Mouse (Mus musculus) B cell, adult 67 days (primary cell): ENCODE data around the gene Hist1h3d. TPM values are rescaled to one million over a fixed set of nuclear protein-coding genes. Genes with fewer than 3 reads are reported as not detected.

Experiments
- total RNA-seq, 2 experiments: library from RNA; stranded (reverse); gene quantifications; 4 replicates each; pipeline ENCODE4 v1.2.4; 2023

The Hist1h3d gene
- total RNA-seq = 10 to 100 TPM; 40.0 to 45.0 TPM

GRCm38 (mm10) chr13:23575271-23575851, at the start of gene Hist1h3d:
Gene Hist1h3d (plus strand): TSS chr13:23575763.

GRCm38 (mm10) chr13:23530901-23531875, 44.4 kb upstream of the Hist1h3d start, which contains the start of gene Hist1h4h:
Gene Hist1h4h (plus strand): TSS chr13:23531050.

DNA sequence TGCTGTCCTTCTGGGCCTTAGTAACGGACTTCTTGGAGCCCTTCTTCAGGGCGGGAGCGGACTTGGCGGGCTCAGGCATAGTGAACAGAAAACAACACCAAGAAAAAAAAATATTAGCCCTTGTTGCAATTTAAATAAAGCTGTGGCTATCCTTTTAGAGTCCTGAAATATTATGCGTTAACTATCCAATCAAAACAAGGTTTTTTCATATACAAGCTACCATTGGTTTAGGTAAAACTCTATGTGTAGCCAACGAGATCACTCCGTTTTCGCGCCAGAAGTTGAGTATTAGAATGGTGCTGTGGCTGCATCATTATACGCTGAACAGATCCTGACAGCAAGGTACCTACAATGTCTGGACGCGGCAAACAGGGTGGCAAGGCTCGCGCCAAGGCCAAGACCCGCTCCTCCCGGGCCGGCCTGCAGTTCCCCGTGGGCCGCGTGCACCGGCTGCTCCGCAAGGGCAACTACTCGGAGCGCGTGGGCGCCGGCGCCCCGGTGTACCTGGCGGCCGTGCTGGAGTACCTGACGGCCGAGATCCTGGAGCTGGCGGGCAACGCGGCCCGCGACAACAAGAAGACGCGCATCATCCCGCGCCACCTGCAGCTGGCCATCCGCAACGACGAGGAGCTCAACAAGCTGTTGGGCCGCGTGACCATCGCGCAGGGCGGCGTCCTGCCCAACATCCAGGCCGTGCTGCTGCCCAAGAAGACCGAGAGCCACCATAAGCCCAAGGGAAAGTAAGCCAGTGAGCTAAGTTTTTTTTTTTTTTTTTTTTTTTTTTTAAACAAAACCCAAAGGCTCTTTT, 41.8 kb upstream of the Hist1h3d start, which contains the start of gene Hist1h2af:
Gene Hist1h2af (plus strand): TSS at position 347 of the 808 bp plus-strand sequence.

DNA sequence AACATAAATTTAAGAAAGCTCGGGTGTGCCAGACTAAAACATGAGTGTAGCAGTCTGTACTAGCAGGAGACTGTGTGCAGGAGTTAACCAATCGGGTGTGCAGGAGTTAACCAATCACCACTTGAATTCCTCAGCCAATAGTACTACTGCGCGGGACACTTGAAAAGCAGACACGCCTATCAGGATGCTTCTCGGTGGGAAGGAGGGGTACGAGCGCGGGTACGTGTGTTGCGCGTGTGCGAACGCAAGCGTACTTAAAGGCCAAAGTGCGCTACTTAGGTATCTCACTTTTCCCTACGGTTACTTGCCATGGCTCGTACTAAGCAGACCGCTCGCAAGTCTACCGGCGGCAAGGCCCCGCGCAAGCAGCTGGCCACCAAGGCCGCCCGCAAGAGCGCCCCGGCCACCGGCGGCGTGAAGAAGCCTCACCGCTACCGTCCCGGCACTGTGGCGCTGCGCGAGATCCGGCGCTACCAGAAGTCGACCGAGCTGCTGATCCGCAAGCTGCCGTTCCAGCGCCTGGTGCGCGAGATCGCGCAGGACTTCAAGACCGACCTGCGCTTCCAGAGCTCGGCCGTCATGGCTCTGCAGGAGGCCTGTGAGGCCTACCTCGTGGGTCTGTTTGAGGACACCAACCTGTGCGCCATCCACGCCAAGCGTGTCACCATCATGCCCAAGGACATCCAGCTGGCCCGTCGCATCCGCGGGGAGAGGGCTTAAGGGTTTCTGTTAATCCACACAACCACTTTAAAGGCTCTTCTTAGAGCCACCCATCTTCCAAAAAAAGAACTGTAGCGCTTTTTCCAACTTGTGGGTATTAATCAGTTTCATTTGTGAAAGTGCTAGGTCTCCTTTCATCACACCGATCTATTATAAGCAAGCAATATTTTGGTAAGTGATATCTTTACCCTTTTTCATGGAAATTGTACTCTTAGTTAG, 40.2 kb upstream of the Hist1h3d start, which contains the start of gene Hist1h3g:
Gene Hist1h3g (plus strand): TSS at position 286 of the 939 bp plus-strand sequence.

GRCm38 (mm10) chr13:23542999-23543607, 32.5 kb upstream of the Hist1h3d start, which contains the start of gene Hist1h2bh:
Gene Hist1h2bh (minus strand): TSS chr13:23543392.

DNA sequence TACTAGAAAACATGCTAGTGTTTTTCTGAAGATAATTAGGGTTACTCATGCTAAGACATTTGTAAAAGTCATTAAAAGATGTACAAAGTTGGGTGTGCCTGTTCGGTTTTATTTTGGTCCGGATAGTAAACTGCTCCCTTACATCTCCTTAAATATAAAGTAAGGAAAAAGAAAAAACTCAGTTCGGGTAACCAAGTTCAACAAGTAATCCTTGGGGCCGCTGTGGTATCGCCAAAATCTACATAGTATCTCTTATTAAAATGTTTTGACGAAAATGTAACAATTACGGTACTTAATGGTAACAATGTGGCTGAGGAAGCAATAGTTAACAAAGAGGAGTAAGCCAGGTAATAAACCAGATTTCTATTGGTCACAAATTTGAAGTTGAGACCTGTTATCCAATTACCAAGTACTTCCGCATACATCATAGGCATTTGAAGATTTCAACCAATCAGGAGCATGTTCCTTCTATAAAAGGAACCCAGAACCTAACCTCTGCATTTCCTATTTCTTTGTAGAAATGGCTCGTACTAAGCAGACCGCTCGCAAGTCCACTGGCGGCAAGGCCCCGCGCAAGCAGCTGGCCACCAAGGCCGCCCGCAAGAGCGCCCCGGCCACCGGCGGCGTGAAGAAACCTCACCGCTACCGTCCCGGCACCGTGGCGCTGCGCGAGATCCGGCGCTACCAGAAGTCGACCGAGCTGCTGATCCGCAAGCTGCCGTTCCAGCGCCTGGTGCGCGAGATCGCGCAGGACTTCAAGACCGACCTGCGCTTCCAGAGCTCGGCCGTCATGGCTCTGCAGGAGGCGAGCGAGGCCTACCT, 31.4 kb upstream of the Hist1h3d start, which contains the start of gene Hist1h3f:
Gene Hist1h3f (plus strand): TSS at position 88 of the 822 bp plus-strand sequence.

DNA sequence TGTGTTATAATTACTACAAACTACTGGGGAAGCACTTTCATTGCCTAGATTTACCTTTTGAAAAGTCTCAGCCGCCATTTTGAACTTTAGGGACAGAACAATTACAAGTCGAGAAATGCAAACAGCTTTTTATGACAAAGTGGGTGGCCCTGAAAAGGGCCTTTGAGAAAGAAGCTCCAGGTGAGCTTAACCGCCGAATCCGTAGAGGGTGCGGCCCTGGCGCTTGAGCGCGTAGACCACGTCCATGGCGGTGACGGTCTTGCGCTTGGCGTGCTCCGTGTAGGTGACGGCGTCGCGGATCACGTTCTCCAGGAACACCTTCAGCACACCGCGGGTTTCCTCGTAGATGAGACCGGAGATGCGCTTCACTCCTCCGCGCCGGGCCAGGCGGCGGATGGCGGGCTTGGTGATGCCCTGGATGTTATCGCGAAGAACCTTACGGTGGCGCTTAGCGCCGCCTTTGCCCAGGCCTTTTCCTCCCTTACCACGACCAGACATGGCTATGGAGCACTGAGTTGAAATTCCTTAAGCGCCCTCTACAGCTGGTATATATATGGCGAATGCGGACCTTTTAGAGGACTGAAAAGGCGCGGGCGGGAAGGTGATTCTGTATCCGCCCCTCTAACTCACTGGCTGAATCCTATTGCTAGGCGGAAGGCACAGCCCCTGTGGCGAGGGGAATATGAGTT, 24.3 kb upstream of the Hist1h3d start, which contains the start of gene Hist1h4f:
Gene Hist1h4f (minus strand): TSS at position 503 of the 689 bp plus-strand sequence.

GRCm38 (mm10) chr13:23552962-23553361, 22.6 kb upstream of the Hist1h3d start, which contains the start of gene Hist1h1d:
Gene Hist1h1d (plus strand): TSS chr13:23553262.

DNA sequence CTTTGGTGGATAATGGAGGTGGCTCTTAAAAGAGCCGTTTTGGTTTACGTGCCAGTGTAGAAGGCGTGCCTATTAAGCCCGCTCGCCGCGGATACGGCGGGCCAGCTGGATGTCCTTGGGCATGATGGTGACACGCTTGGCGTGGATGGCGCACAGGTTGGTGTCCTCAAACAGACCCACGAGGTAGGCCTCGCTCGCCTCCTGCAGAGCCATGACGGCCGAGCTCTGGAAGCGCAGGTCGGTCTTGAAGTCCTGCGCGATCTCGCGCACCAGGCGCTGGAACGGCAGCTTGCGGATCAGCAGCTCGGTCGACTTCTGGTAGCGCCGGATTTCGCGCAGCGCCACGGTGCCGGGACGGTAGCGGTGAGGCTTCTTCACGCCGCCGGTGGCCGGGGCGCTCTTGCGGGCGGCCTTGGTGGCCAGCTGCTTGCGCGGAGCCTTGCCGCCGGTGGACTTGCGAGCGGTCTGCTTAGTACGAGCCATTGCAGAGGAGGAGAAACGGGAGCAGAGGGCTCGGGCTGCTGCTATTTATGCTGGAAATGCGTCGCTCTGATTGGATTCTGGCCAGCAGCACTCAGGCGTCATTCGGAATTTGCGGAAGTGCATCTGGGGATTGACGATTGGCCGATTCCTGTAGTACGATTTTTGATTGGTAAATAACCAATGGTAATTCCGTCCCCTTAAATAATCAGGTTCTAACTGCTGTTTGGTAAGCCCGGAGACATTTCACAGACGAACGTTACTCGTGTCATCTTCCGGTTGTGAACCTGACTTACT, 13.5 kb upstream of the Hist1h3d start, which contains the start of gene Hist1h3e:
Gene Hist1h3e (minus strand): TSS at position 487 of the 777 bp plus-strand sequence.

GRCm38 (mm10) chr13:23571022-23571503, 4.5 kb upstream of the Hist1h3d start, which contains the start of the genes Hist1h2ae and Hist1h2bg:
Gene Hist1h2ae (minus strand): TSS chr13:23571220.
Gene Hist1h2bg (plus strand): TSS chr13:23571396.

DNA sequence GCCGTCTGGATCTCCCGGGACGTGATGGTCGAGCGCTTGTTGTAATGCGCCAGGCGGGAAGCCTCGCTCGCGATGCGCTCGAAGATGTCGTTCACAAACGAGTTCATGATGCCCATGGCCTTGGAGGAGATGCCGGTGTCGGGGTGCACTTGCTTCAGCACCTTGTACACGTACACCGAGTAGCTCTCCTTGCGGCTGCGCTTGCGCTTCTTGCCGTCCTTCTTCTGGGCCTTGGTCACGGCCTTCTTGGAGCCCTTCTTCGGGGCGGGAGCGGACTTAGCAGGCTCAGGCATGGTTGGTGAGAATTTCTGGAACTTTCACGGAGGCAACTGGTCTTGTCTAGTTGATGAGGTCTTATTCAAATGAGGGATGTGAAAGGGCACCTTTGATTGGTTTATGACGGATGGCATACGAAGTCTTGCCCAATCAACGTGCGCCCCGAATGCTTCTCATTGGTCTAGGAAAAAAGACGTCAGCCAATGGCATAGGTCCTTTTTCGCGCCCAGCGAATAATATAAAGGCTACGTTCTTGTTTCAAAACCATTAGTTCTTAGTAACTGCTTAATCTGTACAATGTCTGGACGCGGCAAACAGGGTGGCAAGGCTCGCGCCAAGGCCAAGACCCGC, 1.6 kb upstream of the Hist1h3d start, which contains the start of the genes Hist1h2bf and Hist1h2ad:
Gene Hist1h2bf (minus strand): TSS at position 299 of the 627 bp plus-strand sequence.
Gene Hist1h2ad (plus strand): TSS at position 484 of the 627 bp plus-strand sequence.

DNA sequence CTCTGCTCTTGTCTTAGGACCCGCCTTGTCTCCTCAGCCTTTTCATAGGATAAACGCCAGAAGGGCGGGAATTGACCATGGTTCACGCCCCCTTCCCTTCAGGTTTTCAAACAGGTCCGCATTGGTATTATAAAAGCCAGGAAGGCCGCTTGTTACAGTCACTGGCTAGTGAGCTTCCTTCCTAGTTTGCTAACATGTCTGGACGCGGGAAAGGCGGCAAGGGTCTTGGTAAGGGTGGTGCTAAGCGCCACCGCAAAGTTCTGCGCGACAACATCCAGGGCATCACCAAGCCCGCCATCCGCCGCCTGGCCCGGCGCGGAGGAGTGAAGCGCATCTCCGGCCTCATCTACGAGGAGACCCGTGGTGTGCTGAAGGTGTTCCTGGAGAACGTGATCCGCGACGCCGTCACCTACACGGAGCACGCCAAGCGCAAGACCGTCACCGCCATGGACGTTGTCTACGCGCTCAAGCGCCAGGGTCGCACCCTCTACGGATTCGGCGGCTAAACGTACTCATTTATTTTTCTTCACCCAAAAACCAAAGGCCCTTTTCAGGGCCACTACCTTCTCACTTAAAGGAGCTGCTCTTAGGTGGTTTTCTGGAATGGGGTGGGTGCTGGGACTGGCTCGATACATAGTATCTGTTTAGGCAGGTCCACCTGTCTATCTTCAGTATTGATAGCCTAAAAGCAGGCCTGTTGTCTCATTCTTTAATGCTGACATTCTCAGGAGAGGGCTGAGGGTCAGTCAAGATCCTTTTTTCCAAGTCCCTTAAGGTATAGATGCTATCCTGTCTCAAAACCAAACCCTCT, 6.0 kb downstream of the Hist1h3d start, which contains the start of gene Hist1h4d:
Gene Hist1h4d (plus strand): TSS at position 191 of the 811 bp plus-strand sequence.

GRCm38 (mm10) chr13:23620733-23621531, 45.4 kb downstream of the Hist1h3d start, which contains the start of gene Hist1h2be:
Gene Hist1h2be (minus strand): TSS chr13:23621124.

GRCm38 (mm10) chr13:23622175-23622671, 46.7 kb downstream of the Hist1h3d start, which contains the start of gene Hist1h1e:
Gene Hist1h1e (minus strand): TSS chr13:23622558.

